Mouse (Mus musculus): ENCODE measurements around the gene Six5.
"Not testable (repeated sequence)": the region's sequence is repeated elsewhere in the genome, so short reads cannot be mapped to it uniquely, and the experiment has no call there.

The Six5 gene

GRCm38 (mm10) chr7:19094471-19094825 lies at the start of gene Six5:
Six5 (plus strand) TSS chr7:19094594.
- peak in 1 of 2 experiments; percentile 44 for DNase-seq (ENCODE audit: low spot score in 2 of 2)

- DNase-seq (ENCODE audit: low spot score in 2 of 2) = no peak
Observed at GRCm38 (mm10) chr7:19044616-19045015, 49.8 kb upstream of the Six5 start.

GRCm38 (mm10) chr7:19046286-19047069 lies 47.9 kb upstream of the Six5 start:
- peak in 1 of 2 experiments; percentile 42 for DNase-seq (ENCODE audit: low spot score in 2 of 2)

- DNase-seq (ENCODE audit: low spot score in 2 of 2) = no peak
Observed at GRCm38 (mm10) chr7:19048006-19048527, 46.3 kb upstream of the Six5 start.

GRCm38 (mm10) chr7:19049252-19049651 lies 45.1 kb upstream of the Six5 start:
- no peak for DNase-seq (ENCODE audit: low spot score in 2 of 2)

GRCm38 (mm10) chr7:19050172-19050571 lies 44.2 kb upstream of the Six5 start:
- DNase-seq (ENCODE audit: low spot score in 2 of 2) = no peak

GRCm38 (mm10) chr7:19051161-19051560 lies 43.2 kb upstream of the Six5 start:
- DNase-seq (ENCODE audit: low spot score in 2 of 2) = no peak

- no peak for DNase-seq (ENCODE audit: low spot score in 2 of 2)
Observed at GRCm38 (mm10) chr7:19052345-19053135, 41.9 kb upstream of the Six5 start.

- DNase-seq (ENCODE audit: low spot score in 2 of 2) = no peak
Observed at GRCm38 (mm10) chr7:19053136-19053532, 41.3 kb upstream of the Six5 start.

- peak; percentile 54 to 78 for DNase-seq (ENCODE audit: low spot score in 2 of 2)
Observed at GRCm38 (mm10) chr7:19054047-19054776, 40.2 kb upstream of the Six5 start, which contains the start of gene Rsph6a. Rsph6a (plus strand) TSS chr7:19054690.

- DNase-seq (ENCODE audit: low spot score in 2 of 2) = no peak
Observed at GRCm38 (mm10) chr7:19054777-19055076, 39.7 kb upstream of the Six5 start.

- no peak for DNase-seq (ENCODE audit: low spot score in 2 of 2)
Observed at GRCm38 (mm10) chr7:19055108-19055507, 39.3 kb upstream of the Six5 start.

- no peak for DNase-seq (ENCODE audit: low spot score in 2 of 2)
Observed at GRCm38 (mm10) chr7:19057405-19057804, 37.0 kb upstream of the Six5 start.

- no peak for DNase-seq (ENCODE audit: low spot score in 2 of 2)
Observed at GRCm38 (mm10) chr7:19065896-19066295, 28.5 kb upstream of the Six5 start.

GRCm38 (mm10) chr7:19067063-19067462 lies 27.3 kb upstream of the Six5 start:
- DNase-seq (ENCODE audit: low spot score in 2 of 2) = no peak

GRCm38 (mm10) chr7:19067935-19068334 lies 26.5 kb upstream of the Six5 start:
- DNase-seq (ENCODE audit: low spot score in 2 of 2) = no peak

- peak in 1 of 2 experiments; percentile 78 for DNase-seq (ENCODE audit: low spot score in 2 of 2)
Observed at GRCm38 (mm10) chr7:19068707-19069106, 25.7 kb upstream of the Six5 start.

GRCm38 (mm10) chr7:19069500-19069899 lies 24.9 kb upstream of the Six5 start:
- no peak for DNase-seq (ENCODE audit: low spot score in 2 of 2)

- DNase-seq (ENCODE audit: low spot score in 2 of 2) = not testable (repeated sequence)
Observed at GRCm38 (mm10) chr7:19071024-19071423, 23.4 kb upstream of the Six5 start.

GRCm38 (mm10) chr7:19073504-19073903 lies 20.9 kb upstream of the Six5 start:
- DNase-seq (ENCODE audit: low spot score in 2 of 2) = no peak

- DNase-seq (ENCODE audit: low spot score in 2 of 2) = no peak
Observed at GRCm38 (mm10) chr7:19074494-19074893, 19.9 kb upstream of the Six5 start.

- no peak for DNase-seq (ENCODE audit: low spot score in 2 of 2)
Observed at GRCm38 (mm10) chr7:19075231-19075630, 19.2 kb upstream of the Six5 start.

Data from cerebellum, postnatal 4 days (tissue).